Mouse (Mus musculus): ENCODE results near the gene Pde1a. TPM values are rescaled to one million over a fixed set of nuclear protein-coding genes. Genes with fewer than 3 reads are reported as not detected.

Pde1a gene
- polyA plus RNA-seq, 1 experiment from 2014 or later = 40.5 TPM

GRCm38 (mm10) chr2:80046751-80047513, 82.3 kb downstream of the Pde1a start:
- WGBS = 72% methylated on average over 4 of the region's 4 CpGs
- Histone ChIP-seq H3K27ac (ENCODE audit: poor library complexity, severe bottlenecking) (no peak overlapping the region), H3K4me3 (no peak overlapping the region), H3K4me1 (replicated peaks) (no peaks in the 10 kb centered on the region), H3K27me3 (replicated peaks) (no peaks in the 10 kb centered on the region), H3K36me3 (no peaks in the 10 kb centered on the region), H3K4me2 (no peak overlapping the region), H3K9me3 (replicated peaks) (no peaks in the 10 kb centered on the region), H3K9ac (no peak overlapping the region)
- ATAC-seq (ENCODE audit: insufficient number of reproducible peaks, low FRiP score) = no peak

- ATAC-seq (ENCODE audit: insufficient number of reproducible peaks, low FRiP score) = peak; percentile 51; the same call in 1 of the 2 replicates
- 38% methylated on average over 10 of the region's 10 CpGs for WGBS
- H3K36me3 ChIP-seq = no peaks in the 10 kb centered on the region
- H3K27ac ChIP-seq (ENCODE audit: poor library complexity, severe bottlenecking) = peak overlapping the region; percentile 79
- H3K4me3 ChIP-seq = peak overlapping the region; percentile 41
- H3K4me1 ChIP-seq (replicated peaks) = no peaks in the 10 kb centered on the region; the same call in 1 of the 2 replicates
- no peaks in the 10 kb centered on the region for H3K9me3 ChIP-seq (replicated peaks)
- peak overlapping the region; percentile 34 for H3K4me2 ChIP-seq
- H3K27me3 ChIP-seq (replicated peaks) = no peaks in the 10 kb centered on the region
- peak overlapping the region; percentile 48; the same call in 1 of the 2 replicates for H3K9ac ChIP-seq
These were observed 90.4 kb downstream of the Pde1a start for GRCm38 (mm10) chr2:80038642-80039445.

- H3K4me2 ChIP-seq = peak overlapping the region; percentile 34
- no peaks in the 10 kb centered on the region for H3K9me3 ChIP-seq (replicated peaks)
- H3K36me3 ChIP-seq = no peaks in the 10 kb centered on the region
- no peaks in the 10 kb centered on the region; the same call in 1 of the 2 replicates for H3K4me1 ChIP-seq (replicated peaks)
- peak overlapping the region; percentile 41 for H3K4me3 ChIP-seq
- no peaks in the 10 kb centered on the region for H3K27me3 ChIP-seq (replicated peaks)
- ATAC-seq (ENCODE audit: insufficient number of reproducible peaks, low FRiP score) = no peak
- H3K9ac ChIP-seq = peak overlapping the region; percentile 48; the same call in 1 of the 2 replicates
- peak overlapping the region; percentile 79; the same call in 1 of the 2 replicates for H3K27ac ChIP-seq (ENCODE audit: poor library complexity, severe bottlenecking)
- WGBS = 61% methylated on average over 5 of the region's 5 CpGs
These were observed 91.3 kb downstream of the Pde1a start for GRCm38 (mm10) chr2:80037971-80038370.

GRCm38 (mm10) chr2:80029051-80029450, 100.2 kb downstream of the Pde1a start:
- no peak for ATAC-seq (ENCODE audit: insufficient number of reproducible peaks, low FRiP score)
- H3K9ac ChIP-seq = no peak overlapping the region
- H3K36me3 ChIP-seq = 0 out of 2 replicates have a peak, but pooled peaks cover 3% of the 10 kb centered on the region
- H3K27me3 ChIP-seq (replicated peaks) = no peaks in the 10 kb centered on the region
- H3K27ac ChIP-seq (ENCODE audit: poor library complexity, severe bottlenecking) = no peak overlapping the region
- WGBS = 78% methylated on average over 2 of the region's 2 CpGs
- 0 out of 2 replicates have a peak, but pooled peaks cover 3% of the 10 kb centered on the region for H3K4me1 ChIP-seq (replicated peaks)
- H3K4me3 ChIP-seq = no peak overlapping the region
- H3K4me2 ChIP-seq = no peak overlapping the region
- H3K9me3 ChIP-seq (replicated peaks) = 0 out of 2 replicates have a peak, but pooled peaks cover 2% of the 10 kb centered on the region

- no peak overlapping the region for H3K27ac ChIP-seq (ENCODE audit: poor library complexity, severe bottlenecking)
- no peak overlapping the region for H3K9ac ChIP-seq
- 0 out of 2 replicates have a peak, but pooled peaks cover 3% of the 10 kb centered on the region for H3K36me3 ChIP-seq
- no peak overlapping the region for H3K4me2 ChIP-seq
- WGBS = 82% methylated on average over 1 of the region's 1 CpGs
- 0 out of 2 replicates have a peak, but pooled peaks cover 3% of the 10 kb centered on the region for H3K4me1 ChIP-seq (replicated peaks)
- no peak overlapping the region for H3K4me3 ChIP-seq
- 0 out of 2 replicates have a peak, but pooled peaks cover 2% of the 10 kb centered on the region for H3K9me3 ChIP-seq (replicated peaks)
- H3K27me3 ChIP-seq (replicated peaks) = no peaks in the 10 kb centered on the region
- no peak for ATAC-seq (ENCODE audit: insufficient number of reproducible peaks, low FRiP score)
These were observed 103.2 kb downstream of the Pde1a start for GRCm38 (mm10) chr2:80026053-80026452.

GRCm38 (mm10) chr2:80025597-80025996, 103.7 kb downstream of the Pde1a start:
- ATAC-seq (ENCODE audit: insufficient number of reproducible peaks, low FRiP score) = no peak
- Histone ChIP-seq H3K9ac (no peak overlapping the region), H3K4me2 (no peak overlapping the region), H3K36me3 (0 out of 2 replicates have a peak, but pooled peaks cover 3% of the 10 kb centered on the region), H3K27ac (ENCODE audit: poor library complexity, severe bottlenecking) (no peak overlapping the region), H3K4me1 (replicated peaks) (0 out of 2 replicates have a peak, but pooled peaks cover 3% of the 10 kb centered on the region), H3K9me3 (replicated peaks) (0 out of 2 replicates have a peak, but pooled peaks cover 2% of the 10 kb centered on the region), H3K27me3 (replicated peaks) (no peaks in the 10 kb centered on the region), H3K4me3 (no peak overlapping the region)
- WGBS = 70% methylated on average over 1 of the region's 1 CpGs

GRCm38 (mm10) chr2:80025038-80025437, 104.2 kb downstream of the Pde1a start:
- Histone ChIP-seq H3K4me2 (no peak overlapping the region), H3K27me3 (replicated peaks) (no peaks in the 10 kb centered on the region), H3K9ac (no peak overlapping the region), H3K27ac (ENCODE audit: poor library complexity, severe bottlenecking) (no peak overlapping the region), H3K9me3 (replicated peaks) (0 out of 2 replicates have a peak, but pooled peaks cover 2% of the 10 kb centered on the region), H3K36me3 (0 out of 2 replicates have a peak, but pooled peaks cover 3% of the 10 kb centered on the region), H3K4me1 (replicated peaks) (0 out of 2 replicates have a peak, but pooled peaks cover 3% of the 10 kb centered on the region), H3K4me3 (no peak overlapping the region)
- WGBS = 64% methylated on average over 1 of the region's 1 CpGs
- ATAC-seq (ENCODE audit: insufficient number of reproducible peaks, low FRiP score) = no peak

- no peak overlapping the region for H3K4me3 ChIP-seq
- no peak for ATAC-seq (ENCODE audit: insufficient number of reproducible peaks, low FRiP score)
- no peaks in the 10 kb centered on the region for H3K4me1 ChIP-seq (replicated peaks)
- no peak overlapping the region for H3K9ac ChIP-seq
- WGBS = 69% methylated on average over 3 of the region's 3 CpGs
- no peaks in the 10 kb centered on the region for H3K36me3 ChIP-seq
- no peak overlapping the region for H3K27ac ChIP-seq (ENCODE audit: poor library complexity, severe bottlenecking)
- H3K9me3 ChIP-seq (replicated peaks) = no peaks in the 10 kb centered on the region
- no peak overlapping the region for H3K4me2 ChIP-seq
- no peaks in the 10 kb centered on the region for H3K27me3 ChIP-seq (replicated peaks)
These were observed 115.1 kb downstream of the Pde1a start for GRCm38 (mm10) chr2:80014161-80014560.

GRCm38 (mm10) chr2:80013060-80013459, 116.2 kb downstream of the Pde1a start:
- no peak overlapping the region for H3K4me2 ChIP-seq
- H3K9me3 ChIP-seq (replicated peaks) = no peaks in the 10 kb centered on the region
- H3K27me3 ChIP-seq (replicated peaks) = no peaks in the 10 kb centered on the region
- H3K36me3 ChIP-seq = no peaks in the 10 kb centered on the region
- H3K9ac ChIP-seq = no peak overlapping the region
- 61% methylated on average over 4 of the region's 4 CpGs for WGBS
- H3K27ac ChIP-seq (ENCODE audit: poor library complexity, severe bottlenecking) = no peak overlapping the region
- no peak overlapping the region for H3K4me3 ChIP-seq
- ATAC-seq (ENCODE audit: insufficient number of reproducible peaks, low FRiP score) = no peak
- H3K4me1 ChIP-seq (replicated peaks) = no peaks in the 10 kb centered on the region

- Histone ChIP-seq H3K4me1 (replicated peaks) (0 out of 2 replicates have a peak, but pooled peaks cover 2% of the 10 kb centered on the region), H3K9me3 (replicated peaks) (no peaks in the 10 kb centered on the region), H3K4me2 (no peak overlapping the region), H3K9ac (no peak overlapping the region), H3K27me3 (replicated peaks) (no peaks in the 10 kb centered on the region), H3K36me3 (no peaks in the 10 kb centered on the region), H3K27ac (ENCODE audit: poor library complexity, severe bottlenecking) (no peak overlapping the region), H3K4me3 (no peak overlapping the region)
- 68% methylated on average over 3 of the region's 3 CpGs for WGBS
- ATAC-seq (ENCODE audit: insufficient number of reproducible peaks, low FRiP score) = no peak
These were observed 130.1 kb downstream of the Pde1a start for GRCm38 (mm10) chr2:79999168-79999567.

GRCm38 (mm10) chr2:79998460-79998859, 130.8 kb downstream of the Pde1a start:
- H3K4me2 ChIP-seq = no peak overlapping the region
- no peaks in the 10 kb centered on the region for H3K36me3 ChIP-seq
- H3K4me3 ChIP-seq = no peak overlapping the region
- no peak for ATAC-seq (ENCODE audit: insufficient number of reproducible peaks, low FRiP score)
- no peaks in the 10 kb centered on the region for H3K9me3 ChIP-seq (replicated peaks)
- H3K27me3 ChIP-seq (replicated peaks) = no peaks in the 10 kb centered on the region
- 0 out of 2 replicates have a peak, but pooled peaks cover 2% of the 10 kb centered on the region for H3K4me1 ChIP-seq (replicated peaks)
- no peak overlapping the region for H3K27ac ChIP-seq (ENCODE audit: poor library complexity, severe bottlenecking)
- no peak overlapping the region for H3K9ac ChIP-seq
- WGBS = 69% methylated on average over 2 of the region's 2 CpGs

Data from heart, embryonic 12.5 days (tissue).